Mouse (Mus musculus) forebrain, embryonic 15.5 days (tissue): ENCODE data around the gene C1qtnf2. TPM values are rescaled to one million over a fixed set of nuclear protein-coding genes. Genes with fewer than 3 reads are reported as not detected.
A peak's percentile ranks its signal among the peaks of the same experiment; 100 is the strongest.

Source experiments
- ATAC-seq: fragments of 200-750 bp; cut with Nextera tagmentation; replicated peaks from 2 replicates; pipeline ENCODE4 v1.8.0; 2017; ENCODE audit warnings: mild to moderate bottlenecking, moderate TSS enrichment, moderate library complexity
- H3K27ac ChIP-seq: fragments of 300-500 bp; sonication (generic); replicated peaks from 2 replicates; pipeline ENCODE4 v1.5.1; 2015; ENCODE audit warnings: mild to moderate bottlenecking, inconsistent platforms
- H3K27me3 ChIP-seq: fragments of 300-500 bp; sonication (generic); 2 replicates; pipeline ENCODE4 v1.6.1; 2015; ENCODE audit warnings: inconsistent platforms
- H3K36me3 ChIP-seq: fragments of 300-500 bp; sonication (generic); 2 replicates; pipeline ENCODE4 v1.6.1; 2015; ENCODE audit warnings: mild to moderate bottlenecking, inconsistent platforms
- H3K4me1 ChIP-seq: fragments of 300-500 bp; sonication (generic); 2 replicates; pipeline ENCODE4 v1.6.1; 2015; ENCODE audit warnings: inconsistent platforms
- H3K4me2 ChIP-seq: fragments of 300-500 bp; sonication (generic); replicated peaks from 2 replicates; pipeline ENCODE4 v1.6.1; 2015; ENCODE audit warnings: mild to moderate bottlenecking, inconsistent platforms
- H3K4me3 ChIP-seq: fragments of 300-500 bp; sonication (generic); 2 replicates; pipeline ENCODE4 v1.5.1; 2015; ENCODE audit warnings: mild to moderate bottlenecking, inconsistent platforms
- H3K9ac ChIP-seq: fragments of 300-500 bp; sonication (generic); replicated peaks from 2 replicates; pipeline ENCODE4 v1.6.1; 2015; ENCODE audit warnings: mild to moderate bottlenecking, inconsistent platforms
- H3K9me3 ChIP-seq: fragments of 300-500 bp; sonication (generic); 2 replicates; pipeline ENCODE4 v1.6.1; 2016; ENCODE audit warnings: inconsistent platforms
- WGBS: fragments of 180-500 bp; shearing (Covaris S2); methylation state at CpG from one replicate; pipeline ENCODE4 v1.1.7; 2015; ENCODE audit warnings: mixed read lengths; 5-methylcytosine and 5-hydroxymethylcytosine counted together
- polyA plus RNA-seq: library from polyadenylated mRNA; unstranded; fragments of >200 nt; fragmentation: Nextera tagmentation; extraction: Ambion mirVana; gene quantifications from 2 replicates; pipeline ENCODE4 v1.2.1, GENCODE M21; 2015

The C1qtnf2 gene
- polyA plus RNA-seq, 1 experiment from 2014 or later = 5.3 TPM

- H3K9me3 ChIP-seq = no peaks in the 10 kb centered on the region
- H3K4me2 ChIP-seq = no peak overlapping the region
- H3K4me3 ChIP-seq = no peak overlapping the region
- H3K4me1 ChIP-seq = no peaks in the 10 kb centered on the region
- H3K36me3 ChIP-seq = no peaks in the 10 kb centered on the region
- ATAC-seq = no peak
- H3K9ac ChIP-seq = no peak overlapping the region
- WGBS = 96% methylated on average over 25 of the region's 25 CpGs
- no peak overlapping the region for H3K27ac ChIP-seq
- no peaks in the 10 kb centered on the region for H3K27me3 ChIP-seq
Observed at GRCm38 (mm10) chr11:43463204-43463603, 10.9 kb upstream of the C1qtnf2 start.

GRCm38 (mm10) chr11:43470118-43470517 is 4.0 kb upstream of the C1qtnf2 start:
- no peak overlapping the region for H3K27ac ChIP-seq
- no peaks in the 10 kb centered on the region for H3K27me3 ChIP-seq
- no peaks in the 10 kb centered on the region for H3K36me3 ChIP-seq
- WGBS = 75% methylated on average over 5 of the region's 5 CpGs
- no peak for ATAC-seq
- H3K9ac ChIP-seq = no peak overlapping the region
- H3K9me3 ChIP-seq = no peaks in the 10 kb centered on the region
- H3K4me1 ChIP-seq = peaks cover 8% of the 10 kb centered on the region
- no peak overlapping the region for H3K4me2 ChIP-seq
- H3K4me3 ChIP-seq = no peak overlapping the region

- Histone ChIP-seq H3K4me3 (no peak overlapping the region), H3K4me1 (peaks cover 8% of the 10 kb centered on the region), H3K4me2 (no peak overlapping the region), H3K36me3 (no peaks in the 10 kb centered on the region), H3K27ac (no peak overlapping the region), H3K9ac (no peak overlapping the region), H3K9me3 (no peaks in the 10 kb centered on the region), H3K27me3 (no peaks in the 10 kb centered on the region)
- 76% methylated on average over 6 of the region's 6 CpGs for WGBS
- no peak for ATAC-seq
Observed at GRCm38 (mm10) chr11:43470881-43471820, 2.9 kb upstream of the C1qtnf2 start.

GRCm38 (mm10) chr11:43473115-43473514 is 961 bp upstream of the C1qtnf2 start:
- H3K4me1 ChIP-seq = peaks cover 8% of the 10 kb centered on the region

GRCm38 (mm10) chr11:43473635-43474224 is 346 bp upstream of the C1qtnf2 start:
- H3K9me3 ChIP-seq = no peaks in the 10 kb centered on the region
- H3K36me3 ChIP-seq = no peaks in the 10 kb centered on the region
- H3K4me3 ChIP-seq = peak overlapping the region; percentile 40
- no peaks in the 10 kb centered on the region for H3K27me3 ChIP-seq
- ATAC-seq = peak; percentile 72; the same call in 1 of the 2 replicates
- peak overlapping the region; percentile 66 for H3K4me2 ChIP-seq
- WGBS = 55% methylated on average over 15 of the region's 15 CpGs
- peak overlapping the region; percentile 47; the same call in 1 of the 2 replicates for H3K9ac ChIP-seq
- H3K27ac ChIP-seq = no peak overlapping the region
- peaks cover 8% of the 10 kb centered on the region for H3K4me1 ChIP-seq

More at GRCm38 (mm10) chr11:43473115-43473514, 961 bp upstream of the C1qtnf2 start:
- H3K27me3 ChIP-seq = no peaks in the 10 kb centered on the region
- no peak overlapping the region for H3K27ac ChIP-seq
- H3K4me3 ChIP-seq = no peak overlapping the region
- WGBS = 67% methylated on average over 1 of the region's 1 CpGs
- H3K9ac ChIP-seq = no peak overlapping the region
- H3K9me3 ChIP-seq = no peaks in the 10 kb centered on the region
- H3K36me3 ChIP-seq = no peaks in the 10 kb centered on the region
- no peak overlapping the region for H3K4me2 ChIP-seq
- ATAC-seq = no peak

GRCm38 (mm10) chr11:43479376-43479775 is 5.3 kb downstream of the C1qtnf2 start:
- H3K4me2 ChIP-seq = no peak overlapping the region
- no peak overlapping the region for H3K4me3 ChIP-seq
- H3K4me1 ChIP-seq = peaks cover 4% of the 10 kb centered on the region
- no peaks in the 10 kb centered on the region for H3K9me3 ChIP-seq
- H3K36me3 ChIP-seq = no peaks in the 10 kb centered on the region
- H3K27me3 ChIP-seq = no peaks in the 10 kb centered on the region
- H3K9ac ChIP-seq = no peak overlapping the region
- no peak for ATAC-seq
- H3K27ac ChIP-seq = no peak overlapping the region
- WGBS = 92% methylated on average over 3 of the region's 3 CpGs

- H3K4me2 ChIP-seq = no peak overlapping the region
- no peaks in the 10 kb centered on the region for H3K9me3 ChIP-seq
- H3K36me3 ChIP-seq = no peaks in the 10 kb centered on the region
- no peaks in the 10 kb centered on the region for H3K27me3 ChIP-seq
- no peak overlapping the region for H3K4me3 ChIP-seq
- WGBS = 53% methylated on average over 5 of the region's 5 CpGs
- H3K9ac ChIP-seq = no peak overlapping the region
- H3K4me1 ChIP-seq = no peaks in the 10 kb centered on the region
- no peak overlapping the region for H3K27ac ChIP-seq
- no peak for ATAC-seq
Observed at GRCm38 (mm10) chr11:43480561-43480960, 6.5 kb downstream of the C1qtnf2 start.

GRCm38 (mm10) chr11:43481672-43482522 is 7.8 kb downstream of the C1qtnf2 start:
- ATAC-seq = no peak
- Histone ChIP-seq H3K4me3 (no peak overlapping the region), H3K4me2 (no peak overlapping the region), H3K9ac (no peak overlapping the region), H3K4me1 (no peaks in the 10 kb centered on the region), H3K36me3 (no peaks in the 10 kb centered on the region), H3K27ac (no peak overlapping the region), H3K27me3 (no peaks in the 10 kb centered on the region), H3K9me3 (no peaks in the 10 kb centered on the region)
- 88% methylated on average over 3 of the region's 3 CpGs for WGBS

GRCm38 (mm10) chr11:43483122-43483792 is 9.2 kb downstream of the C1qtnf2 start:
- H3K4me3 ChIP-seq = no peak overlapping the region
- H3K9ac ChIP-seq = no peak overlapping the region
- 68% methylated on average over 6 of the region's 6 CpGs for WGBS
- H3K9me3 ChIP-seq = no peaks in the 10 kb centered on the region
- no peaks in the 10 kb centered on the region for H3K4me1 ChIP-seq
- no peak overlapping the region for H3K27ac ChIP-seq
- H3K36me3 ChIP-seq = no peaks in the 10 kb centered on the region
- no peak overlapping the region for H3K4me2 ChIP-seq
- ATAC-seq = no peak
- no peaks in the 10 kb centered on the region for H3K27me3 ChIP-seq

GRCm38 (mm10) chr11:43484057-43484456 is 10.0 kb downstream of the C1qtnf2 start:
- Histone ChIP-seq H3K4me2 (no peak overlapping the region), H3K4me3 (no peak overlapping the region), H3K4me1 (no peaks in the 10 kb centered on the region), H3K9ac (no peak overlapping the region), H3K27me3 (no peaks in the 10 kb centered on the region), H3K36me3 (no peaks in the 10 kb centered on the region), H3K27ac (no peak overlapping the region), H3K9me3 (no peaks in the 10 kb centered on the region)
- ATAC-seq = no peak
- WGBS = 79% methylated on average over 4 of the region's 4 CpGs

GRCm38 (mm10) chr11:43484652-43485051 is 10.6 kb downstream of the C1qtnf2 start:
- Histone ChIP-seq H3K4me3 (no peak overlapping the region), H3K36me3 (no peaks in the 10 kb centered on the region), H3K4me1 (no peaks in the 10 kb centered on the region), H3K9me3 (no peaks in the 10 kb centered on the region), H3K9ac (no peak overlapping the region), H3K27me3 (no peaks in the 10 kb centered on the region), H3K4me2 (no peak overlapping the region), H3K27ac (no peak overlapping the region)
- ATAC-seq = peak; percentile 51; the same call in 1 of the 2 replicates
- 52% methylated on average over 11 of the region's 11 CpGs for WGBS
